Mouse (Mus musculus) E14TG2a.4 (cell line): ENCODE measurements around the gene Zbtb43.
A peak's percentile ranks its signal among the peaks of the same experiment; 100 is the strongest.

Source experiments
- H3K27me3 ChIP-seq: 2 replicates; pipeline ENCODE4 v1.6.1; 2014; ENCODE audit warnings: low read length, control low read depth; ENCODE audit not compliant: insufficient read depth
- H3K36me3 ChIP-seq: 2 replicates; pipeline ENCODE4 v1.6.1; 2014; ENCODE audit warnings: low read length, control low read depth; ENCODE audit not compliant: insufficient read depth
- H3K4me1 ChIP-seq: replicated peaks from 2 replicates; pipeline ENCODE4 v1.6.1; 2014; ENCODE audit warnings: low read depth, low read length, control low read depth
- H3K4me3 ChIP-seq: replicated peaks from 2 replicates; pipeline ENCODE4 v1.5.1; 2014; ENCODE audit warnings: mild to moderate bottlenecking, low read length
- H3K9me3 ChIP-seq: 2 replicates; pipeline ENCODE4 v1.6.1; 2014; ENCODE audit warnings: low read length, control low read depth
- CTCF ChIP-seq: conservative IDR thresholded peaks from 2 replicates; pipeline ENCODE4 v1.5.1; 2014; ENCODE audit warnings: low read length
- NANOG ChIP-seq: IDR thresholded peaks from 2 replicates; pipeline ENCODE4 v1.6.1; 2014; ENCODE audit warnings: borderline replicate concordance, low read length, mixed read lengths
- POU5F1 ChIP-seq: IDR thresholded peaks from 2 replicates; pipeline ENCODE4 v1.6.1; 2014; ENCODE audit warnings: low read length, borderline replicate concordance

Gene Zbtb43

DNA sequence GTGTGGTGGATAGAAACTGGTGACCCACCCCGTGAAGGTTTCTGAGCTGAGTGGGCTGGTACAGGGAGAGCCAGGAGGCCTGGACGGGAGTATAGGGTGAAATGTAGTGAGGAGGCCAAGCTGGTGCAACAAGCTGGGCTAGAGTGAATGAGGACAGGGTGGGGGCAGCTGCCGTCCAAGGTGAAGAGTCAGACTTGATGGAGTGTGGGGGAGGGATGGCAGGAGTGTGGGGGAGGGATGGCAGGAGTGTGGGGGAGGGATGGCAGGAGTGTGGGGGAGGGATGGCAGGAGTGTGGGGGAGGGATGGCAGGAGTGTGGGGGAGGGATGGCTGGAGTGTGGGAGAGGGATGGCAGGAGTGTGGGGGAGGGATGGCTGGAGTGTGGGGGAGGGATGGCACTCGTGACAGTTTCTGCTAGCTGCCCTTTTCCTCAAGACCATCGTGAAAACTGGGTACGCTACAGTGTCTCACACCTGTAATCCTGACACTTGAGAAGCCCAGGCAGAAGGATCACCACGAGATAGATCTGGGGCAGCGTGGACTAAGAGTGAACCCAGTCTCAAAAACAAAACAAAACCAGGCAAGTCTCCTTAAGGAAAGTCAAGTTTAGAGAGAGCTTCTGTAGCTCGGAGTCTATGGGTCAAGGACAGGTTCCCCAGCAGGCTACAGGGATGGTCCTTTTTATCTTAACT lies 28.2 kb downstream of the Zbtb43 start:
- Histone ChIP-seq H3K27me3 (no peaks in the 10 kb centered on the region), H3K4me3 (peak overlapping the region; percentile 58), H3K4me1 (peaks cover 93% of the 10 kb centered on the region), H3K9me3 (no peaks in the 10 kb centered on the region), H3K36me3 (no peaks in the 10 kb centered on the region)
- TF ChIP-seq NANOG: no peak
- TF ChIP-seq POU5F1: no peak
- no peak for TF ChIP-seq CTCF

- H3K36me3 ChIP-seq: no peaks in the 10 kb centered on the region
- no peaks in the 10 kb centered on the region for H3K9me3 ChIP-seq
- TF ChIP-seq NANOG: no peak
- TF ChIP-seq POU5F1: peak; percentile 77
- TF ChIP-seq CTCF: no peak
- peak overlapping the region; percentile 58 for H3K4me3 ChIP-seq
- no peaks in the 10 kb centered on the region for H3K27me3 ChIP-seq
- H3K4me1 ChIP-seq: peaks cover 92% of the 10 kb centered on the region
Observed at GRCm38 (mm10) chr2:33439471-33439881, 28.9 kb downstream of the Zbtb43 start.

DNA sequence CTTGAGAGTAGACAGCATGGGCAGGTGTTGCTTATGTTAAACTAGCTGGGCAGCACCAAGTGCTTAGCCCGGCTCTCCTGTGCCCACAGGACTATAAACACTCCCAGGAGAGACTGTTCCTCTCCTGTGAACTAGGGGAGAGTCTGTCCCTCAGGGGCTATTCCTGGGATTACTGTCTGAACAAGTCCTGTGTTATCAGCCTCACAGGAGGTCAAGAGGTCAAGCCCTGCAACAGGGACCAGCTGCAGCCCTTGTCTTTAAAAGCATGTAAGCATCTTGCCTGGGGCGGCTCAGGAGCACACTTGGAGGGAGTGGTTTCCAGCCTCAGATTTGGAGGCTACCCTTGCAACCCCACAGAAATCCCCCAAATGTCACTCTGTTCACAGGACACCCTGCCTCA lies 30.0 kb downstream of the Zbtb43 start:
- H3K36me3 ChIP-seq: no peaks in the 10 kb centered on the region
- TF ChIP-seq POU5F1 (no peak), NANOG (no peak), CTCF (no peak)

GRCm38 (mm10) chr2:33437184-33437583 lies 31.2 kb downstream of the Zbtb43 start:
- peaks cover 89% of the 10 kb centered on the region for H3K4me1 ChIP-seq
- no peaks in the 10 kb centered on the region for H3K9me3 ChIP-seq
- H3K4me3 ChIP-seq: peak overlapping the region; percentile 11
- H3K27me3 ChIP-seq: no peaks in the 10 kb centered on the region
- no peaks in the 10 kb centered on the region for H3K36me3 ChIP-seq
- no peak for TF ChIP-seq CTCF
- TF ChIP-seq POU5F1: no peak
- no peak for TF ChIP-seq NANOG

More for the DNA sequence above, 30.0 kb downstream of the Zbtb43 start:
- Histone ChIP-seq H3K27me3 (no peaks in the 10 kb centered on the region), H3K4me1 (peaks cover 89% of the 10 kb centered on the region), H3K9me3 (no peaks in the 10 kb centered on the region), H3K4me3 (peak overlapping the region; percentile 45)

DNA sequence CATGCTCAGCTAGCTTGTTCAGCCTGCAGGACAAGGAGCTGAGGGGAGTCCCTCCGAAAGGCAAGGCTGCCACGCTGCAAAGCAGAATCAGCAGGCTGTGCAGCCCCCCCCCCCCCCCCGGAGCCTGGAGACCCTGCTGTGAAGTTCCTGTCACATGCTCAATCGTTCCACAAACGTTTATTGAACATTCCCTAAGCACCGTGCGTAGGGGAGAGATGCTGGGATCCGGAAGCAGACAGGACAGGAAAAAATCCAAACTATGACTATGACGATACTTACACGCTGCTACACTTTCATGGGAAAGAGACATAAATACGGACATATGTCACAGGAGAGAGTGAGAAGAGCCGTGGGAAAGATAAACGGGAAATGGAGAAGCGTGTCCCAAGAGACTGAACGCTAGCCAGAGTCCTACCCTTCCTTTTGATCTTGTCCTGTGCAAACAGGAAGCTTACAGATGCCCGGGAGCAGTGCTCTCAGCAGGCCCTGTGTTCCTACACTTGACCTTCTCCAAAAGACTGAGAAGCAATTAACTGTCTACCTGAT lies 32.3 kb downstream of the Zbtb43 start:
- H3K4me1 ChIP-seq: peaks cover 85% of the 10 kb centered on the region
- H3K9me3 ChIP-seq: no peaks in the 10 kb centered on the region
- no peak for TF ChIP-seq POU5F1
- no peak for TF ChIP-seq NANOG
- no peak for TF ChIP-seq CTCF
- H3K27me3 ChIP-seq: no peaks in the 10 kb centered on the region
- H3K4me3 ChIP-seq: peak overlapping the region; percentile 11
- no peaks in the 10 kb centered on the region for H3K36me3 ChIP-seq

- Histone ChIP-seq H3K4me1 (peaks cover 80% of the 10 kb centered on the region), H3K36me3 (no peaks in the 10 kb centered on the region), H3K9me3 (no peaks in the 10 kb centered on the region), H3K27me3 (no peaks in the 10 kb centered on the region), H3K4me3 (peak overlapping the region; percentile 11; the same call in 1 of the 2 replicates)
- TF ChIP-seq NANOG (no peak), CTCF (no peak), POU5F1 (no peak)
Observed at GRCm38 (mm10) chr2:33435036-33435650, 33.2 kb downstream of the Zbtb43 start.

DNA sequence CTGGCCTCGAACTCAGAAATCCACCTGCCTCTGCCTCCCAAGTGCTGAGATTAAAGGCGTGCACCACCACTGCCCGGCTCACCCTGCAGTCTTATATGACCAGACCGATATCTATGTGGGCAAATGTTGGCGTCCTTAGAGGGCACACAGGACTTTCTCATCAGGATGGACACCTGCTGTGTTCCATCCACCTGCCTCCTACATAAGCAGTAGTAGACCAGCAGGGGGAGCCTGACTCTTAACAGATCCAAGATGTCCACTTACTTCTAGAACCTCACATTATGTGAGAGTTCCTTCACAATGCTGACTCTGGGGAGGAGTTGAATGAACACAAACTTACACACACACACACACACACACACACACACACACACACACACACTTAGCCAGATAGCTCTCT lies 35.5 kb downstream of the Zbtb43 start:
- peak; percentile 60 for TF ChIP-seq CTCF
- no peak for TF ChIP-seq POU5F1
- Histone ChIP-seq H3K36me3 (peaks cover 7% of the 10 kb centered on the region), H3K4me1 (peaks cover 87% of the 10 kb centered on the region), H3K9me3 (no peaks in the 10 kb centered on the region), H3K27me3 (no peaks in the 10 kb centered on the region), H3K4me3 (no peak overlapping the region)

- TF ChIP-seq CTCF (peak; percentile 75), NANOG (no peak)
- no peaks in the 10 kb centered on the region for H3K9me3 ChIP-seq
- peak within 1 kb of the TSS; percentile 97 for H3K4me3 ChIP-seq
- H3K27me3 ChIP-seq: no peaks in the 10 kb centered on the region
- peaks cover 23% of the 10 kb centered on the region for H3K36me3 ChIP-seq
- H3K4me1 ChIP-seq: peaks cover 87% of the 10 kb centered on the region
Observed at GRCm38 (mm10) chr2:33430771-33431699, 37.3 kb downstream of the Zbtb43 start, which contains the start of gene Zbtb34. Gene Zbtb34, minus strand, starts transcription at chr2:33431324.
